Mouse (Mus musculus): ENCODE results near the gene Arhgap18.
A peak's percentile ranks its signal among the peaks of the same experiment; 100 is the strongest.

Gene Arhgap18

GRCm38 (mm10) chr10:26752929-26753567 lies at the start of gene Arhgap18:
Gene Arhgap18, plus strand, starts transcription at chr10:26753421.
- DNase-seq = peak in 1 of 2 experiments; percentile 6

GRCm38 (mm10) chr10:26710458-26711011 lies 42.7 kb upstream of the Arhgap18 start:
- no peak for DNase-seq

DNA sequence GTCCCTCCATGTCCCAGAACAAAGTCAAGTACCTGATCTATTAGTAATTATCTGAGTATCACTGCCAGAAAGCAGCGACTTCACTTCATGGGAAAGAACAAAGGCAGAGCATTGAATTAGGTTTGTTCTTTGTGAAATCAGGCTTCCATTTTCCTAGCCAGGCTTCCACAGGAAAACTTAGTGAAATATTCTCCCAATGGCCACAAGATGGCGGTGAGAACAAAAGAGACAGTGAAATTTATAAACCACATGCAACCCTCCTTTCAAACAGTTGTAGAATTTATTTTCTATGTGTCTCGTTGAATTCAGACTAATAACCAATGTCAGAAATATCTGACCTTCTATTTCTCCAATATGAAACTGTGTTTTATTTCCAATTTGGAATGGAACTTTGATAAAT lies 42.2 kb upstream of the Arhgap18 start:
- peak; percentile 18 to 29 for DNase-seq

GRCm38 (mm10) chr10:26713986-26714385 lies 39.2 kb upstream of the Arhgap18 start:
- no peak for DNase-seq

DNA sequence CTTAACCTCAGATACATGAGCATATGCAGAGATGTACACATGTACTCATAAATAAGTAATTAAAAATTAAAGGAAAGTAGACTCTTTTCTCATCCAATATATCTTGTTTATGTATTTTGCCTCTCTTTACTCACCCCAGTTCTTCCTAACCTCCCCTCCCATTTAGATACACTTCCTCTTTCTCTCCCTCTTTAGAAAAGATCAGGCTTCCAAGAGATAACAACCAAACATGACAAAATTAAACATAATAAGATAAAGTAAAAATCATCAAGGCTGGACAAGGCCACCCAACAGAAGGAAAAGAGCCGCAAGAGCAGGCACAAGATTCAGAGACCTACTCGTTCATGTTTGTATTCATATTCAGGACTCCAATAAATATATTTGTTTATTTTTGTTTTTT lies 28.5 kb upstream of the Arhgap18 start:
- DNase-seq = no peak

GRCm38 (mm10) chr10:26725255-26725654 lies 28.0 kb upstream of the Arhgap18 start:
- no peak for DNase-seq

- no peak for DNase-seq
These were observed 2.4 kb upstream of the Arhgap18 start for GRCm38 (mm10) chr10:26750827-26751226.

DNA sequence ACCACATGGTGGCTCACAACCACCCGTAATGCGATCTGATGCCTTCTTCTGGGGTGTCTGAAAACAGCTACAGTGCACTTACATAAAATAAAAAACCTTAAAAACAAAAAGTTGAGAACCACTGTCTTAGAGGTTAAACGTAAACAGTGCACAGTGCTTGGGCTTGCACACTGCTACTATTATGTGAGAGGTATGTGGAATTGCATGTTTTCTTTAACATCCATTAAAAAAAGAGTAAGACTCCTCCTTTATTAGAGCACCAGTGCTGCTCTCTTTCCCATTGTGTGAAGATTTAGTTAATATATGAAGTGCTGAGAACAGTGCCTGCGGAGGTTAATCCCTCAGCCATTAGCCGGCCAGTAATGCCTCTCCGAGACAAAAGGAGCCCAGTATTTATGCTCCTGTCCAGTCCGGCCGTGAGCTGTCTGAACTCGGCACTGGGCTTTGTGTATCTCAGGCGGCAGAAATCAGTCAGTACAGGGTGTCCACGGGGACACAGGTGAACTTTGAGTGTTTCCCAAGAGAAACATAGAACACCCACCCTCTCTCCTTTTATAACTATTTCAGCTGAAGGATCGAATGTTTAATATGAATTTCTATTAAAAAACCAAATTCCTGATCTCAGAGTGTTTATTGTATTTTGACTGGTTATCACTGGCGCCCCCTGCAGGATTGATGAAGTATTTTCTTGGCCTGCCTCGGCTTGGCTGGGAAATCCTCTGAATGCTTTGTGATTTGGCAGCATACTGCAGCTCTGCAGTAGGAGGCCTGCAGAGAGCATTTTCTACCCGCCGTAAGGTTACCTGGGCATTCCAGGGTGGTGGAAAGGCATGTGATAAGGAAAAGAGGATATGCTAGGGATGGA lies 925 bp upstream of the Arhgap18 start:
- DNase-seq = peak; percentile 63 to 74

- no peak for DNase-seq
These were observed 785 bp downstream of the Arhgap18 start for GRCm38 (mm10) chr10:26754006-26754405.

DNA sequence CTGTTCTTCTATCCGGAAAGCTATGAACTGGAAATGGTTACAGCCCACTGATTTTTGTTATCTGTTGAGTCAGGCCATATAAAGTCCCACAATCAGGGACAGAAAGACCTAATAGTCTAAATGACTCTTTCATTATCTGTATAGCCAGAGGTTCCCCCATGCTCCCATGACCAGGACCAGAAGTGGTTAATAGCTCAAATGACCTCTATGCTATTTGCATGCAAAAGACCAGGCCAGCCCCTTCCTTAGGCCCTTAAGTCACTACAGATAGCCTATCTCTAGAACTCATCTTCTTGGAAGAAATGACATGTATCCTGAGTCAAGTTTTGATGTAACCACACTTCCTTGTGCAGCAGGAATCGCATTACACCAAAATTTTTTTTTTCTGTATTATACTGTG lies 4.0 kb downstream of the Arhgap18 start:
- no peak for DNase-seq

DNA sequence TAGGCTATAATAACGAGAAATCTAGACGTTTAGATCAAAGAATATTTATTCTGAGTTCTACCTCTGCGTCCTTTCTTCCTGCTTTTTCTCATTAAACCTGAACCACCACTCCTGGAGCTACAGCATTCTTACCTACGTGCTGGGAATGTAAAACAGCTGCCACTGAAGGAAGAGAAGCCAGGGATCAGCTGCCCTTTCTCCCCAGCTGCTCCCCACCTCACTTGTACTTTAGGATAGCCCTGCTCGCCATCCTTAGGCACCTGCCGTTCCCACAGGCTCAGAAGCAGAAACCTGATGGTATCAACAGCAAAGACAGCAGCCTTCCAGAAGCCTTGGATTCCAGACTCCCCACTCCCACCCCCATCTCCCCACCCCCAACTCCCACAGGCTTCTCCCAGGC lies 6.2 kb downstream of the Arhgap18 start:
- DNase-seq = no peak

GRCm38 (mm10) chr10:26761103-26761502 lies 7.9 kb downstream of the Arhgap18 start:
- no peak for DNase-seq

- no peak for DNase-seq
These were observed 9.0 kb downstream of the Arhgap18 start for GRCm38 (mm10) chr10:26761991-26762903.

- DNase-seq = no peak
These were observed 14.0 kb downstream of the Arhgap18 start for GRCm38 (mm10) chr10:26767196-26767595.

DNA sequence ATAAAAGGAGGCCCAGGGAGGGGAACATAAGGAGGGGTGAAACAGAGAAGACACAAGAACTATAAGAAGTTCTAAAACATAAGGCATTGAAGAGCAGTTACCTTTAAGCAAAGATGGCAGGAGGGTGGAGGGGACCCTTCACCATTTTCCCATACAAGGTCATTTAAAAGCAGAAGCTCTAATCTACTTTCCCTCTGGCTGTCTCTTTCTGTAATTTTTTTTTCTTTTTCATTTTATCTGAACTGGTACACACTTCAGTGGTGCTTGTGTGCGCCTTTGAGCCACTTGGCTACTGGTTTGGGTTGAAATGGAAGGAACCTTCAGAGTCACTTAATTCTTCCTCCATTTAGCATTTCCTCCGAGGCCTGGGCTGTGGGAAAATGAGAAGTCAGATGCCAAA lies 15.7 kb downstream of the Arhgap18 start:
- DNase-seq = no peak

GRCm38 (mm10) chr10:26770035-26770434 lies 16.8 kb downstream of the Arhgap18 start:
- DNase-seq = no peak

- DNase-seq = peak; percentile 92 to 95
These were observed 18.9 kb downstream of the Arhgap18 start for GRCm38 (mm10) chr10:26771938-26772623.

- DNase-seq = peak; percentile 89 to 94
These were observed 19.7 kb downstream of the Arhgap18 start for GRCm38 (mm10) chr10:26772624-26773540.

- peak; percentile 37 to 41 for DNase-seq
These were observed 20.3 kb downstream of the Arhgap18 start for GRCm38 (mm10) chr10:26773541-26773940.

DNA sequence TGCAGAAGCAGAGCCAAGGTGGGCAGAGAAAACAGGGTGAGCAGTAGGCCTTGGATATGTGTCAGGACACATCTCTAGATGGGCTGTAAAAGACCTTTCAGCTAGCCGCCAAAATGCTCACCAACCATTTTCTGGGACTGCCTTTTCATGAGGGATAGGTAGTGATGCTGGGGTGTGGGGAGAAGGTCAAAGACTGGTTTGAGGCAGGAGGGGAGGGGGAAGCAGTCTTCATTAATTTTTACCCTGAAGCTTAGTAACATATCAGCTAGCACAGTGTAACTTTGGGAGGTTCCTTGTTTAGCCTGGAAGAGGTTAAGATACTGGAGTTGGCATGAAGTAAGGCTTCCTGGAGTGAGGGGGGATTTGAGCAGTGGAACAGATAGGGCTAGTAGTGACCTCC lies 21.0 kb downstream of the Arhgap18 start:
- peak; percentile 61 to 78 for DNase-seq

DNA sequence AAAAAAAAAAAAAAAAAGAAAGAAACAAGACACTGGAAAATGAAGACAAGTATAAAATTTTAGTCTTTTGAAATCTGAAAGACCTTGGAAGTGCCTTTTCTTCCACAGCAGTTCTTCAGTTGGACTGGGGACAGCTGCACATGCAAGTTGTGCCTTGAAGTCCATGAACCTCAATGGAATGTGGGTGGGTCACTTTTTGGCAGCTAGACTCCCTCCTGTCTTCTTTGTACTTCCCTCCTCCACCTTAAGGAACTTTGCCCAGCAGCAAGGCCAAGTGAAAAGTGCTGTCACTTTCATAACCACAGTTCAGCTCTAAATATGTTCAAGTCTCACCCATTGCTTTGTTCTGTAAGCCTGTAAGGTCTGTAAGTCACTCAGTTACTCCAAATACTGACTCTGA lies 23.2 kb downstream of the Arhgap18 start:
- DNase-seq = peak; percentile 80 to 84
